Mouse (Mus musculus) thymus, adult 2 months (tissue): ENCODE data around the gene Ppp2r5c. TPM values are rescaled to one million over a fixed set of nuclear protein-coding genes. Genes with fewer than 3 reads are reported as not detected.

Source experiments
- DNase-seq: peaks from one replicate; pipeline ENCODE4 v3.0.0; 2021
- H3K27ac ChIP-seq: fragments of 200-500 bp; 2 replicates; pipeline ENCODE4 v1.5.1; 2012; ENCODE audit warnings: low read length, control low read depth; ENCODE audit not compliant: control insufficient read depth, insufficient read depth
- H3K27me3 ChIP-seq: fragments of 200-500 bp; 2 replicates; pipeline ENCODE4 v1.6.1; 2012; ENCODE audit warnings: mild to moderate bottlenecking, low read length, moderate library complexity, mixed read lengths; ENCODE audit not compliant: control insufficient read depth, insufficient read depth
- H3K36me3 ChIP-seq: fragments of 200-500 bp; 2 replicates; pipeline ENCODE4 v1.6.1; 2012; ENCODE audit warnings: mild to moderate bottlenecking, low read length, moderate library complexity; ENCODE audit not compliant: control insufficient read depth, insufficient read depth
- H3K4me1 ChIP-seq: fragments of 200-500 bp; replicated peaks from 2 replicates; pipeline ENCODE4 v1.6.1; 2012; ENCODE audit warnings: low read length; ENCODE audit not compliant: control insufficient read depth, insufficient read depth
- H3K4me3 ChIP-seq: fragments of 200-500 bp; 2 replicates; pipeline ENCODE4 v1.5.1; 2012; ENCODE audit warnings: mild to moderate bottlenecking, low read length, control low read depth, moderate library complexity; ENCODE audit not compliant: control insufficient read depth, insufficient read depth
- CTCF ChIP-seq: fragments of 200-500 bp; IDR thresholded peaks from 2 replicates; pipeline ENCODE4 v1.5.1; 2012; ENCODE audit warnings: mild to moderate bottlenecking, control low read depth, low read length, moderate library complexity, borderline replicate concordance; ENCODE audit not compliant: control insufficient read depth, poor library complexity, insufficient read depth; ENCODE audit errors: extremely low read depth
- POLR2A ChIP-seq: fragments of 200-500 bp; IDR thresholded peaks from 2 replicates; pipeline ENCODE4 v1.6.1; 2012; ENCODE audit warnings: mild to moderate bottlenecking, low read length, control low read depth, moderate library complexity; ENCODE audit not compliant: control insufficient read depth, poor library complexity, insufficient read depth; ENCODE audit errors: extremely low read depth
- WGBS: fragments of 180-500 bp; shearing (Covaris S2); methylation state at CpG from one replicate; pipeline ENCODE4 v1.1.7; 2018; 5-methylcytosine and 5-hydroxymethylcytosine counted together
- polyA plus RNA-seq: library from polyadenylated mRNA; depleted of rRNA; stranded (reverse); fragments of >200 nt; gene quantifications from 2 replicates; pipeline ENCODE4 v1.2.3, GENCODE M21; 2012

Ppp2r5c gene
- polyA plus RNA-seq, 1 experiment, result 83.7 TPM

- no peak for DNase-seq
- no peak for TF ChIP-seq CTCF
- WGBS, result 88% methylated on average over 9 of the region's 9 CpGs
- H3K36me3 ChIP-seq, result no peaks in the 10 kb centered on the region
- H3K27ac ChIP-seq, result no peak overlapping the region
- no peaks in the 10 kb centered on the region for H3K27me3 ChIP-seq
- H3K4me3 ChIP-seq, result no peak overlapping the region
- H3K4me1 ChIP-seq, result peaks cover 45% of the 10 kb centered on the region
Observed at GRCm38 (mm10) chr12:110507714-110508297, 60.9 kb downstream of the Ppp2r5c start.

GRCm38 (mm10) chr12:110508680-110509079 lies 61.8 kb downstream of the Ppp2r5c start:
- no peak for DNase-seq
- Histone ChIP-seq H3K4me3 (no peak overlapping the region), H3K27me3 (no peaks in the 10 kb centered on the region), H3K36me3 (no peaks in the 10 kb centered on the region), H3K4me1 (peaks cover 38% of the 10 kb centered on the region), H3K27ac (no peak overlapping the region)
- TF ChIP-seq CTCF (no peak), POLR2A (no peak)
- 84% methylated on average over 5 of the region's 5 CpGs for WGBS

DNA sequence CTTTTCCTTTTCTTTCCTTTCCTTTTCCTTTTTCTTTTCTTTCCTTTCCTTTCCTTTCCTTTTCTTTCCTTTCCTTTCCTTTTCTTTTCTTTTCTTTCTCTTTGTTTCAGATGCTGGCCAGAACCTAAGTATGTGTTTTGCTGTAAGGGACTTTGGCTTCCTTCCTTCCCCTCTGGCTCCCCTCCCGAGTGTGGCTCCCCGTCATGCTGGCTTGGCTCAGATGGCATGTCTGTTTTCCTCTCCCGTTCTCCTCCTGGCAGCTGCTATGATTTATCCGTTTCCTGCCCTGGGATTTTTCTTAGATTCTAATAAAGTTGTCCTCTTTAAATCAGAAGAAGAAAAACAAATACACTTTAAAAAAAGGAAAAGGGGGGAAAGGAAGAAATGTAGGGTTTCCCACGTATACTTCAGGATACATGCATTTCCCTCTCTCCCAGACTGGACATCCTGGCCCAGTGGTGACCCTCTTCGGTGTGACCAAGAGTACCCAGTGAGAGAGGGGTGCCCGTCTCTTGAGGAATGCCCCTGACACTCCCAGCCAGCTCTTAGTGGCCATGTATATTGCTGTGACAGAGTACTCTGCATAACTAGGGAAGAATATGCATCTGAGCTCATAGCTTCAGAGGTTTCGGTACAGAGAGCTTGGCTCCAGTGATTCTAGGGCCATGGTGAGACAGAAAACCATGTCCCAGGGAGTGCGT lies 63.4 kb downstream of the Ppp2r5c start:
- no peak overlapping the region for H3K27ac ChIP-seq
- H3K4me3 ChIP-seq, result no peak overlapping the region
- DNase-seq, result no peak
- no peaks in the 10 kb centered on the region for H3K36me3 ChIP-seq
- H3K4me1 ChIP-seq, result peaks cover 25% of the 10 kb centered on the region
- no peaks in the 10 kb centered on the region for H3K27me3 ChIP-seq
- TF ChIP-seq CTCF, result no peak
- no peak for TF ChIP-seq POLR2A
- WGBS, result 82% methylated on average over 9 of the region's 9 CpGs

DNA sequence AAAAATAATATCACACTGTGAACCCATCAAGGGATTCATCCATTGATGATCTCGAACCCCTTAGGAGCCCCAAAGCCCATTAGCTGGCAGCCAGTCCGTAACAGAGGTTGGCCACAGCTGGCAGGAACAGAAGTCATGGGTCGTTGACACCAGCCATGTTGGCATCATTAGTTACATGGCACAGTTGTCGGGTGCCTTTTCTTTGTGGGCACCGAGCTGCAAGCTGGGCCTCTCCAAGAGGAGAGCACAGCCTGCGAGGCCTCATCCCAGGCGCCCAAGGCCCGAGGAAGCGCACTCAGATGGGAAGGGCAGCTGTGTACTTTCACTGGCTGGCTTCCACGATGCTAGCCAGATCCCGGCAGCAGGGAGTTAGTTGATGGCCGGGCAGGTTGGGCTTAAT lies 64.3 kb downstream of the Ppp2r5c start:
- no peak for DNase-seq
- Histone ChIP-seq H3K4me1 (peaks cover 21% of the 10 kb centered on the region), H3K27ac (no peak overlapping the region), H3K36me3 (no peaks in the 10 kb centered on the region), H3K4me3 (no peak overlapping the region), H3K27me3 (no peaks in the 10 kb centered on the region)
- 93% methylated on average over 12 of the region's 12 CpGs for WGBS
- TF ChIP-seq CTCF, result no peak
- TF ChIP-seq POLR2A, result no peak

DNA sequence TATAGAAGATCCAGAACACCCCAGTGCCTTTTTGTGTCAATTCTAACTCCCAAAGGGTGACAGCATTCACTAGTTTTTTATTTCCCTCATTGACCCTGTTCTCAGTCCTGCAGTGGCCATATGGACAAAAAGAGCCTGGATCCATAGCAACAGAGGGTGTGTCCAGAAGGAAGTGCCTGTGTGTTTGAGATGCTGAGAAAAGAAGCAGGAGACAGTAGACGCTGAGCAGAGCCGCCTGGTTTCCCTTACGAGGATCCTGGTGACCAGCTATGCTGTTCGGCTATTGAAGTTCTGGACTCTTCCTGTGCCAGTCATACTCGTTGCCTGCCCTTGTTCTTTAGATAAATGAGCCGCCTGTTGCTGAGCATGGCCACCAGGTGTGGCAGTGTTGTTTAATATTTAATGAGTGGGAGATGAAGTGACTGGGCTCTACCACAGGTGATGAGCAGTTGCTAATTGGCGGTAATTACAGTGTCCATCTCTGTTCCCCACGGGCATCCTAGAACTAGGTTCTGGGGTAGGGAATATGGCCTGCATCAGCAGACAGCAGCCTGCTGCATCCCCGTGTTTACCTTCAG lies 65.0 kb downstream of the Ppp2r5c start:
- DNase-seq, result no peak
- Histone ChIP-seq H3K4me3 (no peak overlapping the region), H3K4me1 (peaks cover 17% of the 10 kb centered on the region), H3K36me3 (no peaks in the 10 kb centered on the region), H3K27me3 (no peaks in the 10 kb centered on the region), H3K27ac (no peak overlapping the region)
- TF ChIP-seq POLR2A (no peak), CTCF (no peak)
- WGBS, result 89% methylated on average over 9 of the region's 9 CpGs

GRCm38 (mm10) chr12:110512884-110513283 lies 66.0 kb downstream of the Ppp2r5c start:
- no peaks in the 10 kb centered on the region for H3K27me3 ChIP-seq
- H3K4me1 ChIP-seq, result peaks cover 16% of the 10 kb centered on the region
- DNase-seq, result no peak
- WGBS, result 72% methylated on average over 7 of the region's 7 CpGs
- TF ChIP-seq CTCF (no peak), POLR2A (no peak)
- H3K4me3 ChIP-seq, result no peak overlapping the region
- H3K27ac ChIP-seq, result no peak overlapping the region
- H3K36me3 ChIP-seq, result no peaks in the 10 kb centered on the region
